Mouse (Mus musculus) heart, postnatal 0 days (tissue): ENCODE measurements at regions not wholly inside any gene's neighbourhood (a gene's known extent, or its start where the extent isn't known, plus 50 kb on each side); places are given as distances from the start of the nearest gene placed in this dataset.

Source experiments
- ATAC-seq: fragments of 200-750 bp; cut with Nextera tagmentation; 2 replicates; pipeline ENCODE4 v1.8.0; 2017; ENCODE audit warnings: low read depth, moderate number of reproducible peaks, moderate library complexity; ENCODE audit not compliant: insufficient read depth
- DNase-seq: peaks from one replicate; pipeline ENCODE4 v3.0.0-alpha.2; 2016; ENCODE audit warnings: low spot score
- H3K27ac ChIP-seq: fragments of 300-500 bp; sonication (generic); 2 replicates; pipeline ENCODE4 v1.5.1; 2014; ENCODE audit warnings: low read depth, mild to moderate bottlenecking
- H3K27me3 ChIP-seq: fragments of 300-500 bp; sonication (generic); 2 replicates; pipeline ENCODE4 v1.6.1; 2014; ENCODE audit warnings: low read length, mixed read lengths; ENCODE audit not compliant: control insufficient read depth, insufficient read depth
- H3K36me3 ChIP-seq: fragments of 300-500 bp; sonication (generic); replicated peaks from 2 replicates; pipeline ENCODE4 v1.6.1; 2014; ENCODE audit warnings: low read length, mixed read lengths; ENCODE audit not compliant: control insufficient read depth, insufficient read depth
- H3K4me1 ChIP-seq: fragments of 300-500 bp; sonication (generic); 2 replicates; pipeline ENCODE4 v1.6.1; 2014; ENCODE audit warnings: antibody characterized with exemption; ENCODE audit not compliant: control insufficient read depth, insufficient read depth
- H3K4me2 ChIP-seq: fragments of 300-500 bp; sonication (generic); 2 replicates; pipeline ENCODE4 v1.6.1; 2014; ENCODE audit warnings: low read depth, mild to moderate bottlenecking, low read length, moderate library complexity
- H3K4me3 ChIP-seq: fragments of 300-500 bp; sonication (generic); 2 replicates; pipeline ENCODE4 v1.5.1; 2014; ENCODE audit warnings: low read depth, low read length
- H3K9ac ChIP-seq: fragments of 300-500 bp; sonication (generic); replicated peaks from 2 replicates; pipeline ENCODE4 v1.6.1; 2014; ENCODE audit warnings: low read depth, low read length, mixed read lengths
- H3K9me3 ChIP-seq: fragments of 300-500 bp; sonication (generic); replicated peaks from 2 replicates; pipeline ENCODE4 v1.6.1; 2016; ENCODE audit warnings: low read length; ENCODE audit not compliant: control insufficient read depth
- CTCF ChIP-seq: IDR thresholded peaks from 2 replicates; pipeline ENCODE4 v1.5.1; 2016; ENCODE audit warnings: antibody characterized with exemption, control low read depth, low read depth
- EP300 ChIP-seq: IDR thresholded peaks from 2 replicates; pipeline ENCODE4 v1.6.1; 2016; ENCODE audit warnings: antibody characterized with exemption, low read depth
- WGBS: fragments of 180-500 bp; shearing (Covaris S2); extraction: QIAGEN DNeasy Blood & Tissue Kit; methylation state at CpG from one replicate; pipeline ENCODE4 v1.1.7; 2014; 5-methylcytosine and 5-hydroxymethylcytosine counted together

DNA sequence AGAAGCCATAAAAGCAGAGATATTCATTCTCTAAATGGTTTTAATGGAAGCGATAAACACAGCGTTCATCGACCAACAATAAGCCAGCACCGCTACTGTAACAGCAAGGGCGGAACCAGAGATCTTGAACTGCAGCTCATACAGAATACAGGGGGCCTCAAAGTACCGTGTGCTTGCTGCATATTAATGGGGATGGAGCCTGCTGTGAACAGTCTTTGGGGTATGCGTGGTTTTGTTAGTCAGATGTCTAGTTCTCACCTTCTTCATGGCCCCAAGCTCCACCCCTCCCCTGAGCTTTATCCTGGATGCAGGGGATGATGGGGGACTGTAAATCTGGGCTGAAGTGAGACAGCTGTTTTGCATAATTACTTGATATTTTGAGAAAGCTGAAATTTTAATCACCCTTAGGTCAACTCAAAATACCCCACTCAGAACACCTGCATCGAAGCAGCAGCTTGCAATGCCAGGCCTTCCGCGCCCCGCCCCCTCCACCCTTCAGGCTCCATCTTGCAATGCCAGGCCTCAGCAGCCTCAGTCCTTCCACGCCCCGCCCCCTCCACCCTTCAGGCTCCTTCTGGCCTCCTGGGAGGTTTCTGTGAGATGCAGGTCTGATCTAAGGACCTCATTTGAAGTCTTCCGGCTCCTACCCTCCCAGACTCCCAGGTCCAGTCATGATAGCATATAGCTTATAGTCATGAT lies 73.5 kb upstream of the Tspan5 start:
- H3K9me3 ChIP-seq = 0 out of 2 replicates have a peak, but pooled peaks cover 4% of the 10 kb centered on the region
- no peaks in the 10 kb centered on the region for H3K36me3 ChIP-seq
- WGBS = 84% methylated on average over 14 of the region's 14 CpGs
- H3K4me1 ChIP-seq = no peaks in the 10 kb centered on the region
- no peak overlapping the region for H3K4me2 ChIP-seq
- TF ChIP-seq CTCF = no peak
- no peak for TF ChIP-seq EP300
- H3K27me3 ChIP-seq = no peaks in the 10 kb centered on the region
- no peak overlapping the region for H3K27ac ChIP-seq
- no peak for DNase-seq
- no peak overlapping the region for H3K4me3 ChIP-seq
- no peak for ATAC-seq
- H3K9ac ChIP-seq = no peak overlapping the region

DNA sequence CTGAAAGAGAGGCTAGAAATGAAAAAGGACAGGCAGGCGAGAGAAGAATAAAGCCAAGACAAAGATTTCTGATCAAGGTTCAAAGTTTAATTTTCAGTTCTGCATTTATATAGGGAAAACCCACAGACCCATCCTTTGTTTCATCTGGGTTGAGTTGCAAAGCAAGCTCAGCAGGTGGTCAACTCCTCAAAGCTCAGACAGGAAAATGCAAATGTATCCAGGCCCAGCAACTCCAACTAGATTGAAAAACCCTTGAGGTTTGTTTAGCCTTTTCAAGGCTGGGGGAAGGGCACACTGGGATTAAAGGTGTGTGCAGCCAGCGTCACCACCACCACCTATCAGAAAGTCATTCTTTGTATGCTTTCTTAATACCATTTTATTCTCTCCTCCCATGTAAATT lies 66.1 kb upstream of the Tspan5 start:
- Histone ChIP-seq H3K4me2 (no peak overlapping the region), H3K4me3 (no peak overlapping the region), H3K9ac (no peak overlapping the region), H3K27ac (no peak overlapping the region), H3K27me3 (no peaks in the 10 kb centered on the region), H3K4me1 (no peaks in the 10 kb centered on the region), H3K9me3 (no peaks in the 10 kb centered on the region), H3K36me3 (no peaks in the 10 kb centered on the region)
- DNase-seq = no peak
- ATAC-seq = no peak
- no peak for TF ChIP-seq EP300
- TF ChIP-seq CTCF = no peak
- 73% methylated on average over 2 of the region's 2 CpGs for WGBS

DNA sequence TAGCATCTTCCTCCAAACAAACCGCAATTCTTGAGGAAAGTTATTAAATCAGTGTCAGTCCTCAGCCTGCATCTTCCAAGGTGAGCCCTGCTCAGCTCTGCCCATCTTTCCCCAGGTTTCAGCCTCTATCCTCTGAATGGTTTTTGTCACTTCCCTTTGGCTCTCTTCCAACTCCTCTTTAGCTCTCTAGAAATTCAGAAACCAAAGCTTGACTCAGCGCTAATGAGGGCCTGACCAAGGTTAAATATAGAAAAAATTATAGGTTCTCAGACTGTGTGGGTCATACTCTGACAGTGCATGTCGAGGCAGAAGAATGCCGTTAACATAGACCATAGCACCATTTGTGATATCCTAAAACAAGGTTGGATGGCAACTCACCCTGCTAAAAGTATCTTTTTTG lies 63.6 kb upstream of the Tspan5 start:
- TF ChIP-seq CTCF = no peak
- TF ChIP-seq EP300 = no peak
- Histone ChIP-seq H3K4me1 (no peaks in the 10 kb centered on the region), H3K4me2 (no peak overlapping the region), H3K27me3 (no peaks in the 10 kb centered on the region), H3K9me3 (no peaks in the 10 kb centered on the region), H3K36me3 (no peaks in the 10 kb centered on the region), H3K9ac (no peak overlapping the region), H3K27ac (no peak overlapping the region), H3K4me3 (no peak overlapping the region)
- ATAC-seq = no peak
- DNase-seq = no peak
- 45% methylated on average over 4 of the region's 4 CpGs for WGBS

DNA sequence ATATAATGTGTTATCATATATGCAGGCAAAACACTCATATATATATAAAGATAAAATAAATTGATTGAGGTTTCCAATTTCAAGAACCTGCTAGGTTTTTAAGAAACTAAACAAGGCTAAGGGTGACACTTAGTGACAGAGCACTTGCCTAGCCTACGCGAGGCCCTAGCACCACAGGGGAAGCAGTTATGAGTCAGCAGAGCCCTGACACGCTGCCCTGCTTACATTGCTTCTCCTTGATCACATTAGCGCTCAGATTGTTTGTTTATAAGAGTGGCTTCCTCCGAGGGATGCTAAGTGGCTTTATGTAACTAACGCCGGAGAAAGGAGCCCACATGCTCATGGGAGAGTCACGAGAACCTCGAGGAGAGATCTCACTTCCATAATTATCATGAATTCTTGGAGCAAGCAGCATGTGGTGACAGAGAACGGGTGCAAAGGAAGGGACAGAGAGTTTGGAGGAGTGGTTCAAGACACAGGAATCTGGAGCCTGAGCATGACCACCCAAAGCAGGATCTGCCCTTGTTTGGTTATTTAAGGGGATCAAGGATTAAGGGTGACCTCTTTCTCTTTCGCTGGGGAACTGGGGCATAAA lies 55.3 kb upstream of the Tspan5 start:
- Histone ChIP-seq H3K4me3 (no peak overlapping the region), H3K9me3 (no peaks in the 10 kb centered on the region), H3K36me3 (no peaks in the 10 kb centered on the region), H3K4me2 (no peak overlapping the region), H3K27me3 (no peaks in the 10 kb centered on the region), H3K27ac (no peak overlapping the region), H3K9ac (no peak overlapping the region), H3K4me1 (no peaks in the 10 kb centered on the region)
- no peak for TF ChIP-seq CTCF
- TF ChIP-seq EP300 = no peak
- WGBS = 32% methylated on average over 11 of the region's 11 CpGs
- DNase-seq (no peak), ATAC-seq (no peak)

GRCm38 (mm10) chr3:138688606-138689005 lies 53.4 kb upstream of the Tspan5 start:
- DNase-seq (no peak), ATAC-seq (no peak)
- no peak overlapping the region for H3K4me3 ChIP-seq
- H3K27me3 ChIP-seq = no peaks in the 10 kb centered on the region
- no peaks in the 10 kb centered on the region for H3K4me1 ChIP-seq
- no peak for TF ChIP-seq CTCF
- no peak for TF ChIP-seq EP300
- 86% methylated on average over 5 of the region's 5 CpGs for WGBS
- H3K9ac ChIP-seq = no peak overlapping the region
- no peak overlapping the region for H3K27ac ChIP-seq
- H3K4me2 ChIP-seq = no peak overlapping the region
- H3K9me3 ChIP-seq = no peaks in the 10 kb centered on the region
- no peaks in the 10 kb centered on the region for H3K36me3 ChIP-seq
